Mouse (Mus musculus) erythroblast, embryonic 14.5 days (primary cell): ENCODE measurements around the gene Thsd4.

Experiments
- GATA1 ChIP-seq: IDR thresholded peaks from 2 replicates; pipeline ENCODE4 v1.6.1; 2012; ENCODE audit warnings: low read length, inconsistent platforms, mixed read lengths
- TAL1 ChIP-seq: IDR thresholded peaks from 3 replicates; pipeline ENCODE4 v1.6.1; 2012; ENCODE audit warnings: low read length, inconsistent platforms, mixed read lengths

DNA sequence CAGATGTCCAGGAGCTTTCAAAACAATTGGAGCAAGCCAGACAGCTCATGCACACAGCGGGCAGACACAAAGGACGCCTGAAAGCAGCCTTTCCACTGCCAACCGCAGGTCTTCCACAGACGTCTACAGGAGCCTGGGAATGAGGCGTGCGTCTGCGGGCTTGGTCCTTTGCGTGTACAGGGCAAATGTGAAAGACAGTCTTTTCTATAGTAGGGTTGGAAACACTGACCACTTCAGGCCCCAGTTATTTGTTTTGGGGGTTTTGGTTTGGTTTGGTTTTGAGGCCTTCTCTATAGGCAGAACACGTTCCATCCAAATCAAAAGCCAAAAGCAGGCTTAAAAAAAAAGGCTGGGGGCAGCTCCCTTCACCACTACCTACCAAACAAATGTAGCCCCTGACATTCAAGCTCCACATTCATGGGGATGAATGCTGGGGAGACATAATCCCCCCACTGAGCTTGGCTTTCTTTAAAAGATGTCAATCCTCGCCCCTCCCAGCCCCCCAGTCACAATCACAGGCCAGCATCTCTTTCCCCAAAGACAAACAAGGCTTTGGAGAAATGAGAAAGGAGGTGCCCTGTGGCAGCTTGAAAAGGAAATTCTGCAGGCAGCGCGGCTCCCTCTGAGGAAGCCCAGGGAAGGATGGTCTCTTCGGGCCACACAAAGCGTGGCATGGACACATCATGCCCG is 255.1 kb downstream of the Thsd4 start:
- TF ChIP-seq GATA1 (no peak), TAL1 (no peak)
